Mouse (Mus musculus) heart, postnatal 25 days (tissue): ENCODE data around the gene Tprgl. TPM values are rescaled to one million over a fixed set of nuclear protein-coding genes. Genes with fewer than 3 reads are reported as not detected.

Experiments used
- DNase-seq: peaks from one replicate; pipeline ENCODE4 v3.0.0; 2022; ENCODE audit warnings: low spot score
- intact Hi-C: fragments of 180-260 bp; cut with DNase I; formaldehyde crosslinking; loops from one replicate; pipeline ENCODE4 v1.15.1; 2025
- total RNA-seq, 2 experiments: library from RNA; stranded (reverse); gene quantifications; 2 replicates each; pipeline ENCODE4 v1.2.3; 2021

Gene Tprgl
- total RNA-seq, 2 experiments from 2014 or later: 118 to 124 TPM

DNA sequence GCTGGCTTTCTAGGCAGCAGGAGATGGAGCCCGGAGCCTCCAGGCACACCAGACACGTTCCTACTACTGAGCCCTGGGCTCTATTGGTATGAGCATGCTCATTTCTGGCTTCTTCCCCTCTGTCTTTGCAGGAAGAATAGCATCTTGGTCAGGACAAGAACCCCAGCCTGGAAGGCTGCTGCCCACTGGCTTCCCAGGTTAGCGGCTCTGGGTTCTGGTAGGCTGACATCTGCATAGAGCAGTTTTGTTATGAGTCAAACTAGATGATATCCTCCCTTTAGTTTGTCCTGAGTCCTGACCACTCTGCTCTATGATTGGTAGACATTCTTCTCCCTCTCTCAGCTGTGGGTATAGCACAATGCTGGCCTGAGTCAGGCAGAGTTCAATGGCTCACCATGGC, 33.2 kb downstream of the Tprgl start:
- no peak for DNase-seq
- intact Hi-C loops: no loop called here

DNA sequence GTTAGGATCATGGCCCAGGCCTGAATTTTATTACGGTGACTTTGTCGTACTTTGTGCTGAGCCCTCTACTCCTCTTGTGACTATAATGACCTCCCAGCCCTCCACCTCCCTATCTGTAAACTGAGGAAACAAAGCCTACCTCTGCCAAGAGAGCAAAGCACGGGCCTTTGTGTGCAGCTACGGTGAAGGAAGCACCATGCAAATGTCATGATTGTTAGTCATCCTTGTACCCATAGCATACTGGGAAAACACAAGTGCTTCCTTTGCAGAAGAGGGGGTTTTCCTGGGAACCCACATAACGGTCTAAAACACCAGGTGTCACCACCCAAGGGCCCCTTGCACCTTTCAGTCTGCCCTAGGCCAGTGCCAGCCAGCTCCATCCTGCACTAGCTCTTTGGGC, 35.3 kb downstream of the Tprgl start:
- DNase-seq: no peak
- intact Hi-C loops: no loop called here

DNA sequence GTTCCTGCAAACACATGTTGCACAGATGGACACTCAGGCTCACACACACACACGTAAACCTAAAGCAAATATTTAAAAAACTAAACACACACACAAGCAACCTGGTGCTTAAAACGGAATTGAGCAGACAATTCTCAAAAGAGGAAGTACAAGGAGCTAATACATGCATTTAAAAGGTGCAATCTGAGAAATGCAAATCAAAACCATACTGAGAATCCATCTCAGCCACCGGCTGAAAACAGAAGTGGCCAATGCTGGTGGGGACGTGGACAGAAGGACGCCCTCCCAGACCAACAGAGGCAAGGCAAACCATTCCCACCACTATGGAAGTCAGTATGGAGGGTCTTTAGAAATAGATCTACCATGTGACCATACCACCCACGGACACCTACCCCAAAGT, 36.9 kb downstream of the Tprgl start:
- intact Hi-C loops: no loop called here
- no peak for DNase-seq

DNA sequence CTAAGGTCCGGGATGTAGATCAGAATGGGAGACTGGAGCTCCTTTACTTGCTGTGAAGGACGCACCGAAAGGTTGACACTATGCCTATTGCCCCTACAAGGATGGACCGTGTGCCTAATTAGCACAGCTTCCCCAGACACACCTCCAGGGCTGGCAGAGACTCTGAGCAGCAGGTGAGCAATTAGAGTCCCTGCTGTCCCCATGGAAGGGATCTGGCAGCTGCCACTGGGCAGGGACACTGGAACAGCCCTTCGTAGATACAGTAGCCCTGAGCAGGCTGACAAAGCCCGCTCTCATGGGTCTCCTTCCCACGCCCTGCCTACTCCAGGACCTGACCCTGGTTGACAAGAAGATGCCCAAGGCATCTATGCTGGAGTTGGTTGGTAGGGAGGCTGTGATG, 38.1 kb downstream of the Tprgl start:
- DNase-seq: no peak
- intact Hi-C loops: no loop called here

GRCm38 (mm10) chr4:154121800-154122199, 38.7 kb downstream of the Tprgl start:
- intact Hi-C loops: no loop called here
- DNase-seq: no peak

DNA sequence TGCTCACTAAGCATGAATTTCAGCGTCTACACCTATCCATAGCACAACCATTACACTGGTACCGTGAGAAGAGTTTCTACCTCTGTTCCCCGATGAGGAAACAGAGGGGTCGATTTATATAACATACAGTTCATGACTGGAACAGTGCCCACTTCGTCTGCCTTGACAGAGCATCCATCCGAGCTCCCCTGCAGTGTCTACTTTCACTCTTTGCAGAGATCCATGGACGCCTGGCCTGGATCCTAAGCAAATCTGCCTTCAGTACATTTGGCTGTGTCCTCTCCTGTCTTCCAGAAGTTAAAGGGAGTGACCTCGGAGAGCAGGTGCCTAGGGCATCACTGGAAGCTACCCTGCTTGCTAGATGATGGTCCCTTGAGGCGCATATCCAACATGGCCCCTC, 41.3 kb downstream of the Tprgl start:
- intact Hi-C loops: no loop called here
- DNase-seq: no peak

DNA sequence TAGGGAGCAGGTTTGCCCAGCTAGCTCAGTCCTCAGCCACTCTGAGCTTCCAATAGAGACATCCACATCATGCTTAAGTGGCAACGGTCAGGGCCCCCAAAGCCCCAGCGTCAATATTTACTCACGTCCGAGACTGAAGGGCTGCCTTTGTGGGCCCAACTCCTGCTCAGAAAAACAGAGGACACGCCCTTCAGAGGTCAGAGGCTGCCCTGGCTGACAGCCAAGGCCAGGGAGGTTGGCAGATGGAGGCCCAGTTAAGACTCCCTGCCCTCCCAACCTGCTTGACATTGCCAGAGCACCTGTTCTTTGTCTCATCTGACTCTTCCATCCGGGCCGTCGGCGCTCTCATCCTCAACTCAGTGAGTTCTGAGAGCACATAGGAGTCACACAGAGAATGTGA, 41.7 kb downstream of the Tprgl start:
- DNase-seq: no peak
- intact Hi-C loops: no loop called here

DNA sequence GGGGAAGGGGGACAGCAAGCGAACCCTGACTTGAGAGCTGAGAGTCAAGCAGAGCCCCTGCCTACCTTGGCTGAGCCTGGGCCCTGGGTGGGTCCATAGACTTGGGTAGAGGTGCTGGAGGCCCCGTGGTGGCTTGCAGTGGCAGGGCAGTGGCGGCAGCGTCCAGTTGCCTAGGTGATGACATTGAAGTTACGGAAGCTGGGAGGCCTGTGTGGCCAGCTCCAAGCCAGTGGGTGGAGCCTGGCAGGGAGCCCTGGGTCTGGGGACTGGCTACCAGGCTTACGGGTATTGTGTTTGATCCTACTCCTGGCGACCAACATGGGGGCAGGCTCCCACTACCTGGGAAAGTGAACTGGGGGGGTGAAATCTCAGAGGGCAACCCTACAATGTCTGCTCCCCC, 44.0 kb downstream of the Tprgl start:
- intact Hi-C loops: no loop called here
- no peak for DNase-seq

GRCm38 (mm10) chr4:154109850-154110243, 50.6 kb downstream of the Tprgl start:
- DNase-seq: no peak

GRCm38 (mm10) chr4:154109216-154109849, 51.1 kb downstream of the Tprgl start:
- intact Hi-C loops: no loop called here

More at GRCm38 (mm10) chr4:154109850-154110243, 50.6 kb downstream of the Tprgl start:
- intact Hi-C loops: no loop called here

More at GRCm38 (mm10) chr4:154109216-154109849, 51.1 kb downstream of the Tprgl start:
- no peak for DNase-seq

Other genes starting within 250 kb of the Tprgl start
- 10 to 100 TPM; 13.4 to 14.2 TPM for gene A430005L14Rik, start 203.4 kb downstream of the Tprgl start, total RNA-seq
- gene Dffb, start 185.5 kb downstream of the Tprgl start, total RNA-seq: 1 to 10 TPM; 2.5 to 3.7 TPM
- gene Cep104, start 185.5 kb downstream of the Tprgl start, total RNA-seq: 10 to 100 TPM; 26.0 to 27.9 TPM
- gene Lrrc47, start 148.9 kb downstream of the Tprgl start, total RNA-seq: 10 to 100 TPM; 28.3 to 30.2 TPM
- 1 to 10 TPM; 5.8 to 5.9 TPM for gene Smim1, start 134.4 kb downstream of the Tprgl start, total RNA-seq
- not detected for gene Ccdc27, start 118.0 kb downstream of the Tprgl start, total RNA-seq
- gene Trp73, start 20.5 kb downstream of the Tprgl start, total RNA-seq: not detected
- gene Wrap73, start 18.3 kb downstream of the Tprgl start, total RNA-seq: 10 to 100 TPM; 10.9 to 11.6 TPM
- 1 to 10 TPM; 7.4 to 8.9 TPM for gene Megf6, start 10.1 kb upstream of the Tprgl start, total RNA-seq
- under 1 TPM; 0.36 to 0.62 TPM for gene Arhgef16, start 141.0 kb upstream of the Tprgl start, total RNA-seq
- not detected for gene B230104I21Rik, start 175.5 kb upstream of the Tprgl start, total RNA-seq